Mouse (Mus musculus) embryonic facial prominence, embryonic 10.5 days (tissue): ENCODE data around the gene Pgp. TPM values are rescaled to one million over a fixed set of nuclear protein-coding genes. Genes with fewer than 3 reads are reported as not detected.
"Not testable (repeated sequence)": the region's sequence is repeated elsewhere in the genome, so short reads cannot be mapped to it uniquely, and the experiment has no call there.

Experiments used
- DNase-seq: peaks from one replicate; pipeline ENCODE4 v3.0.0-alpha.2; 2017; ENCODE audit warnings: low spot score
- H3K27ac ChIP-seq: fragments of 300-500 bp; sonication (generic); replicated peaks from 2 replicates; pipeline ENCODE4 v1.5.1; 2016; ENCODE audit warnings: mild to moderate bottlenecking
- H3K27me3 ChIP-seq: fragments of 300-500 bp; sonication (generic); replicated peaks from 2 replicates; pipeline ENCODE4 v1.6.1; 2016; ENCODE audit warnings: low read depth, mild to moderate bottlenecking; ENCODE audit not compliant: poor library complexity, severe bottlenecking
- H3K36me3 ChIP-seq: fragments of 300-500 bp; sonication (generic); replicated peaks from 2 replicates; pipeline ENCODE4 v1.6.1; 2016; ENCODE audit warnings: mild to moderate bottlenecking, moderate library complexity
- H3K4me1 ChIP-seq: fragments of 300-500 bp; sonication (generic); 2 replicates; pipeline ENCODE4 v1.6.1; 2016
- H3K4me3 ChIP-seq: fragments of 300-500 bp; sonication (generic); 2 replicates; pipeline ENCODE4 v1.5.1; 2016; ENCODE audit warnings: mild to moderate bottlenecking, moderate library complexity
- H3K9me3 ChIP-seq: fragments of 300-500 bp; sonication (generic); 2 replicates; pipeline ENCODE4 v1.6.1; 2016; ENCODE audit warnings: mild to moderate bottlenecking
- WGBS: fragments of 180-500 bp; shearing (Covaris S2); methylation state at CpG from one replicate; pipeline ENCODE4 v1.1.7; 2016; 5-methylcytosine and 5-hydroxymethylcytosine counted together
- polyA plus RNA-seq: library from polyadenylated mRNA; unstranded; fragments of >200 nt; fragmentation: Nextera tagmentation; extraction: Ambion mirVana; gene quantifications from 2 replicates; pipeline ENCODE4 v1.2.1, GENCODE M21; 2016

Pgp gene
- polyA plus RNA-seq, 1 experiment from 2014 or later, result 71.0 TPM

DNA sequence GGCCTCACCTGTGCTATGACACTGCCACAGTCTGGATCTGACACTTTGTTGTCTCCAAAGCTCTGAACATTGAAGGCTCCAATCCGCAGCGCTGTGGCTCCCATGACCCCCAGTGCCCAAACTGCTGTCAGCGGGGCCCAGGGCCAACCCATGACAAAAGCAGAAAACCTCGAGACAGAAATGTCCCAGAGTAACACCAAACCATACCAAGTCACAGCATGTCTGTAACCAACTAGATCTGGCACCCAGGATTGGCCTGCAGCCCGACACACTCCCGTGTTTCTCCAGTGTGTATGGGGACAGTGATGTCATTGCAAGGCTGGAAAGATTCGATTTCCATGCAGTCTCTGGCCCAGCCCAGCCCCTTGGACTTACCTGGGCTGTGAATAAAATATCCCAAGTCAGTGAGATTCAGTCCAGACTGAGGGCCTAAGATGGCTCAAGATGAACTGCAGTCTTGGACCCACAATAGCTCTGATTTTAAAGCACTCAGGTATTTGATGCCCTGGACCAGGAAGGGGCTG lies 27.5 kb upstream of the Pgp start, which contains the start of gene Dnase1l2:
TSS of gene Dnase1l2 (minus strand) at position 474 of the 524 bp plus-strand sequence.
- peaks cover 100% of the 10 kb centered on the region for H3K36me3 ChIP-seq
- no peak within 1 kb of the TSS for H3K27ac ChIP-seq
- no peaks in the 10 kb centered on the region for H3K9me3 ChIP-seq
- H3K27me3 ChIP-seq, result no peaks in the 10 kb centered on the region
- H3K4me1 ChIP-seq, result no peaks in the 10 kb centered on the region
- H3K4me3 ChIP-seq, result no peak within 1 kb of the TSS
- DNase-seq, result no peak
- 88% methylated on average over 7 of the region's 7 CpGs for WGBS

DNA sequence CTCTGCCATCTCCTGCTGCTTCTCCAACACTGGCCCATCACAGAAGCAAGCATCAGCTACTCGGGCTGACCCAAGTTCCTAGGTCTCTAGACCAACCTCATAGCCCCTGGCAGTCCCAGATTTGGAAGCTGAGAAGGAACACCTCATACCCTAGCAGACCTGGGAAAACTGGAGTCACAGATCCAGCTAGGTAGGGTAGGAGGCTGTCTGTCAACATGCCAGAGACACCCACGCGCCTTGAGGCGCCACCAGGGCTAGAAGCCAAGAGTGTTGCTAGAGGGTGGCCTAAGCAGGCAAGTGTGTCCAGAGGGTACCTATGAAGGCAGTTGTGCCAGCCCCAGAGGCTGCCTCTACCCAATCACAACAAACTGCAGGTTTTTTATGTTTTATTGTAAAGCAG lies 26.8 kb upstream of the Pgp start:
- H3K36me3 ChIP-seq, result peaks cover 100% of the 10 kb centered on the region
- 91% methylated on average over 4 of the region's 4 CpGs for WGBS
- H3K9me3 ChIP-seq, result no peaks in the 10 kb centered on the region
- no peaks in the 10 kb centered on the region for H3K4me1 ChIP-seq
- H3K27me3 ChIP-seq, result no peaks in the 10 kb centered on the region
- no peak overlapping the region for H3K4me3 ChIP-seq
- H3K27ac ChIP-seq, result no peak overlapping the region
- DNase-seq, result no peak

DNA sequence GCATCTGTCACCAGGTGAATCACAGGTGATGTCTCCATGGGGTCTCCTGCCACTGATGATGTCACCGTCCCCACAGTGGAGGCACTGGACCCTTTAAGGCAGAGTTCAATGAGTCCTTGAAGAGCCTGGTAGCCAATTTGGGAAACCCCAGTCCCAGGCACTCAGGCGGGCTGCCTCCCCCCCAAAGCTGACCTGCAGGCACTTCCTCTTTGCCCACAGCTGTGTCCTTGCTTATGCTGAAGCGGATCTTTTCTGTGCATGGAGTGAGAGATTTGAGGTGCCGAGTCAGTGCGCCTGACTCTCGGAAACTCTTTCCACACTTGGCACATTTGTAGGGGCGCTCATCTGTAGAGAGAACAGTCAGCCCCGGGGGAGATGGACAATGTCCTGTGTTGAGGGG lies 23.6 kb upstream of the Pgp start:
- Histone ChIP-seq H3K4me1 (no peaks in the 10 kb centered on the region), H3K27ac (no peak overlapping the region), H3K36me3 (peaks cover 100% of the 10 kb centered on the region), H3K4me3 (no peak overlapping the region), H3K27me3 (no peaks in the 10 kb centered on the region), H3K9me3 (no peaks in the 10 kb centered on the region)
- DNase-seq, result no peak
- 93% methylated on average over 8 of the region's 8 CpGs for WGBS

DNA sequence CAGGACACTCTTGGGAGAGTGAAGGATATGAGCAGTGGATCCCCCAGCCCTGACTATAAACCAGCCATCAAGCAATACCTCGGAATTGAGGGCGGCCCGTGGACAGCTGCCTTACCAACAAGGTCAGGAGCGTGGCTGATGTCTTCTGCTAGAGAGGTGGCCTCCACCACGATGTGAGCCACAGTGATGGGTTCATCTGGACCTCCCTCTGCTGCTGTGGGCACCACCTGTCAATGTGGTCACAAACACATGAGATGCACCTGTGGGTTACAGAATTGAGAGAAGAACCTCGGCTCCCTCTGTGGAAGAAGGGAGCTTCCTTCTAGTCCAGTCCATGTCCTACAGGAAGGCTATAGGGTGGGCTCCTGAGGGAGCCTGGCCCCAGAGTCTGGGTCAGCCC lies 20.7 kb upstream of the Pgp start:
- Histone ChIP-seq H3K9me3 (no peaks in the 10 kb centered on the region), H3K4me1 (peaks cover 14% of the 10 kb centered on the region), H3K4me3 (no peak overlapping the region), H3K27ac (no peak overlapping the region), H3K36me3 (peaks cover 73% of the 10 kb centered on the region), H3K27me3 (no peaks in the 10 kb centered on the region)
- 96% methylated on average over 6 of the region's 6 CpGs for WGBS
- no peak for DNase-seq

DNA sequence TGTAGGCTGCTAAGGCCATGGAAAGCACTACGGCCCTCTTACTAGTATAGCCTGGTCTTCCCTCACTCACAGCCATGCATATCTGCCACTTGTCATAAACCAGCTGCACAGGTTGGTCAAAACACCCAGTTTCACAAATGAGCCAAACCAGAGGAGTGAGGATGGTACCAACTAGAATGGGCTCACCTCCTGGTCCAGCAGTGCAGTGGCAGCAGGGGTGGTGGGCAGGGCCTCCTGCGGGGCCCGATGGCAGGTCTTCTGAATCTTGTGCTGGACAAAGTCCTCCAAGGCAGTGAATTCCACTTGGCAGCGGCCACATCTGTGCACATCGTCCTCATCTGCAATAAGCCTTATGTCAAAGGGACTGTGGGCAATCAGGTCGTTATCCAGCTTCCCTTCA lies 19.0 kb upstream of the Pgp start:
- Histone ChIP-seq H3K4me1 (peaks cover 19% of the 10 kb centered on the region), H3K36me3 (peaks cover 56% of the 10 kb centered on the region)
- WGBS, result 95% methylated on average over 6 of the region's 6 CpGs

DNA sequence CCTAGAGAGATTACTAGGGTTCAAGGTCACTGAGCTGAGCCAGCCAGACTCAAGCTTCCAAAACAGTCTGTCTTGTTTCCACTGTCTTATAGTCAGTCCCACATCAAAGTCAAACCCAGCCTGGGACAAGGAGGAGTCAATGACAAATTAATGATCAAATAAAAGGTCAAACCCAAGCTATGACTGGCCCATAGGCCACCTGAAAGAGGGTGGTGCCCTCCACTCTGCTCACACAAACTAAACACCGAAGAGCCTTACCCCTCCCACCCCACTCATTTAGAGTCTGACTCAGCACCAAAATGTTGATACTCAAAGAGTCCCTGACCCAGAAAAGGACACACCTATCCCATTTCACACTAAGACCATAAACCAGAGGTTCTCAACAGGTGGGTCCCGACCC lies 16.8 kb upstream of the Pgp start:
- 89% methylated on average over 2 of the region's 2 CpGs for WGBS
- no peaks in the 10 kb centered on the region for H3K27me3 ChIP-seq
- no peak overlapping the region for H3K27ac ChIP-seq
- H3K4me3 ChIP-seq, result peak overlapping the region; percentile 90
- H3K9me3 ChIP-seq, result no peaks in the 10 kb centered on the region
- peaks cover 34% of the 10 kb centered on the region for H3K36me3 ChIP-seq
- H3K4me1 ChIP-seq, result peaks cover 19% of the 10 kb centered on the region
- DNase-seq, result no peak

More for the DNA sequence above, 19.0 kb upstream of the Pgp start:
- H3K4me3 ChIP-seq, result no peak overlapping the region
- DNase-seq, result no peak
- no peaks in the 10 kb centered on the region for H3K9me3 ChIP-seq
- no peaks in the 10 kb centered on the region for H3K27me3 ChIP-seq
- H3K27ac ChIP-seq, result no peak overlapping the region

DNA sequence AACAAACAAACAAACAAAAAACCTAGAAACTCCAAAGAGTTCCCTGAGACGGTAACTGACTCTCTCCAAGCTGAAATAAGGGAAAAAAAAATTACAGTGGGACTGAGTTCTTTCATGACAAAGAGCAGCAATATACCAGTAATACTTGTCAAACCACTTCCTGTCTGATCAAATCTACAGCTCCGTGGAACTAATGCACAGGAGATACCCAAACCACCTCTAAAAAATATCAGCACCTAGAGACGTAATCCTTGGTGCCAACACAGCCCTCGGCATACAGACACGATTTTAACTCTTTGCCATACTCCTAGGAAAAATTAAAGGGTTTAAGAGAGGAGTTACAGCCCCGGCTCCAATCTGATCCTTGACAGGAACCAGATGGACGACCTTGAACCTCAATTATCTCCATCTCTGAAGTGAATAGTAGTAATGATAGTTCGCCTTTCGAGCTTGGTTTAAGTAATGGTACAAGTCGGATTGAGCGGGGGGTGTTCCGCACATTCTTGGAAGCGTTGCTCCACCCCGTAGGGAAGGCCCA lies 15.9 kb upstream of the Pgp start:
- peaks cover 25% of the 10 kb centered on the region for H3K36me3 ChIP-seq
- WGBS, result 8% methylated on average over 14 of the region's 14 CpGs
- peak overlapping the region; percentile 90 for H3K4me3 ChIP-seq
- no peaks in the 10 kb centered on the region for H3K27me3 ChIP-seq
- peaks cover 19% of the 10 kb centered on the region for H3K4me1 ChIP-seq
- no peak for DNase-seq
- H3K9me3 ChIP-seq, result no peaks in the 10 kb centered on the region
- peak overlapping the region; percentile 96 for H3K27ac ChIP-seq

DNA sequence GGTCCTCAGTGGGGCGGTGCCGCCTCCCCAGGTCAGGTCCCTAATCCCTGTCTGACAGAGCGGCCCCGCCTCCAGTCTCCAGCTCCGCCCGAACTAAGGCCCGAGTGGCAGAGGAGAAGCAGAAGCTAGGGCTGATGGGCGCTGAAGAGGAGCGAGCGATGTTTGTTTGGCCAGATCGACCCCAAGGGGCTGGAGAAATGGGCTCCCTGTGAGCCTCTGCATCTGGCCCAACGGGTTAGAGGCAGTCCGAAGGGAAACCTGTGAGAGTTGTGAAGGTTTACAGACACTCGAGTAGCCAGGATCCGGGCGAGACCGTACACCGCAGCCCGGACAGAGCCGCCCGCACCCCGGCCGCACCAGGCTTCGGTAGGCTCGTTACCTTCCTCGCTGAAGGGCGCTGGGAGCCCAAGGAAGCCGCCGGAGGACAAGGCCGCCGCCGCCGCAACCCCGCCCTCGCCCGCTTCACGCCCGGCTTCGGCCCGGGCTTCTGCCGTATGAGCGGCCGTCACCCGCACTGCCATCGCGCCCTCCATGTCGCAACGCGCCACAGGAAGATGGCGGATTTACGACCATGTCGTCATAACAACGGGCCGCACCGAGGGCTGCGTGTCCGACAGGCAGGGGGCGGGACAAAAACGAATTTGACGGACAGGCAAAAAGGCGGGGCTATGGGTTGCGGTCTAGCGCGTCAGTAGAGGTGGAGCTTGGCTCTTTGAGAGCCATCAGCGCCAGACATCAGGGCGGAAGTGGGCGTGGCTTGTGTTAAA lies 15.3 kb upstream of the Pgp start:
- H3K9me3 ChIP-seq, result no peaks in the 10 kb centered on the region
- peak overlapping the region; percentile 90 for H3K4me3 ChIP-seq
- DNase-seq, result peak; percentile 99
- H3K4me1 ChIP-seq, result peaks cover 19% of the 10 kb centered on the region
- H3K27ac ChIP-seq, result peak overlapping the region; percentile 96
- H3K27me3 ChIP-seq, result no peaks in the 10 kb centered on the region
- H3K36me3 ChIP-seq, result peaks cover 18% of the 10 kb centered on the region
- under 1% methylated on average over 67 of the region's 67 CpGs for WGBS

DNA sequence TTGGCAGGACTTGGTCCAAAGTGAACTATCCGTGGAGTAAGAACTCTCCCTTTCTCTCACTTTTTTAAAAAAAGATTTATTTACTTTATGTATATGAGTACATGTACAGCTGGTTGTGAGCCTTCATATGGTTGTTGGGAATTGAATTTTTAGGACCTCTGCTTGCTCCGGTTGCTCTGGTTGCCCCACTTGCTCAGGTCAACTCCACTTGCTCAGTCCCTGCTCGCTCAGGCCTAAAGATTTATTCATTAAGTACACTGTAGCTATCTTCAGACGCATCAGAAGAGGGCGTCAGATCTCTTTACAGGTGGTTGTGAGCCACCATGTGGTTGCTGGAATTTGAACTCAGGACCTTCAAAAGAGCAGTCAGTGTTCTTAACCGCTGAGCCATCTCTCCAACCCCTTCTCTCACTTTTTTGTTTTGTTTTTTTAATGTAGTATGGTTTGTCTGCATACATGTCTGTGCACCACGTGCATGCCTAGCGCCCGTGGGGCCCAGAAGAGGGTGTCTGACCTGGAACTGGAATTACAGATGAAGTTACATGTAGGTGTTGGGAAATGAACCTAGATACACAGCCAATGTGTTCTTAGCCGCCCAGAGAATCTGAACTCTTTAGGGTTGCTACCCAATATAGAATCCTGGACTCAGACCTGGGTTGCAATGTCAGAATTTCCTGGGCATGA lies 14.5 kb upstream of the Pgp start:
- not testable (repeated sequence) for H3K9me3 ChIP-seq, H3K27me3 ChIP-seq, DNase-seq
- peaks cover 19% of the 10 kb centered on the region for H3K4me1 ChIP-seq
- peak overlapping the region; percentile 96 for H3K27ac ChIP-seq
- H3K4me3 ChIP-seq, result peak overlapping the region; percentile 90
- peaks cover 11% of the 10 kb centered on the region for H3K36me3 ChIP-seq
- WGBS, result 54% methylated on average over 10 of the region's 10 CpGs

DNA sequence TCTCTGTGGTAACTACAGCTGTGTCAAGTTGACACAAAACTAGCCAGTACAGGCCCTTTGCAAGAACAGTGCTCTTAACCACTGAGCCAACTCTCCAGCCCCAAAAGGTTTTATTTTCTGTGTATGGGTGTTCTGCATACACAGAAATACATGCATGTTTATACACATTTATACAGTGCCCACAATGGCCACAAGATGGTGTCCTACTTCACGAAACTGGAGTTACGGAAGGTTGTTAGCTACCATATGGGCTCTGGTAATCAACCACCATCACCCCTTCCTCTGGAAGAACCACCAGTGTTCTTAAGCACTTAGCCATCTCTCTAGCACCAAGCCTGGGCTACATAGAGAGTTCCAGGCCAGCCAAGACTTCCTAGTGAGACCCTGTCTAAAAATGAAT lies 8.6 kb upstream of the Pgp start:
- DNase-seq, result no peak
- H3K36me3 ChIP-seq, result no peaks in the 10 kb centered on the region
- no peaks in the 10 kb centered on the region for H3K9me3 ChIP-seq
- no peak overlapping the region for H3K4me3 ChIP-seq
- no peaks in the 10 kb centered on the region for H3K4me1 ChIP-seq
- no peak overlapping the region for H3K27ac ChIP-seq
- no peaks in the 10 kb centered on the region for H3K27me3 ChIP-seq
- WGBS, result 70% methylated on average over 2 of the region's 2 CpGs

DNA sequence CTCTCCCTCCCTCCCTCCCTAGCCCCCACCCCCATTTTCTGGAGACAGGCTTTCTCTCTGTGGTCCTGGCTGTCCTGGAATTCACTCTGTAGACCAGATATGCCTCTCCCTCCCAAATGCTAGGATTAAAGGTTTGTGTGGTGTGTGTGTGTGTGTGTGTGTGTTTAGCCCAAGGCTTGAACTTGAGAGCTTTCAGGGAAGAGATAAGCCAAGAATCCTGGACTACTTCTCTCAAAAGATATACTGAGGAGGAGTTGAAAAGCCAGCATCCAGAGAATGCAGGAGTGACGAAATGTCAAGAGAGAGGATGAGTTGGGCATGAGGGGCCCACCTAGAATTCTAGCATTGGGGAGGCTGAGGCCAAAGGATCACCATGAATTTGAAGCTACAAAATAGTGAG lies 7.3 kb upstream of the Pgp start:
- no peaks in the 10 kb centered on the region for H3K9me3 ChIP-seq
- no peaks in the 10 kb centered on the region for H3K4me1 ChIP-seq
- H3K27me3 ChIP-seq, result no peaks in the 10 kb centered on the region
- H3K4me3 ChIP-seq, result no peak overlapping the region
- WGBS, result 89% methylated on average over 1 of the region's 1 CpGs
- no peak overlapping the region for H3K27ac ChIP-seq
- no peak for DNase-seq
- H3K36me3 ChIP-seq, result no peaks in the 10 kb centered on the region

DNA sequence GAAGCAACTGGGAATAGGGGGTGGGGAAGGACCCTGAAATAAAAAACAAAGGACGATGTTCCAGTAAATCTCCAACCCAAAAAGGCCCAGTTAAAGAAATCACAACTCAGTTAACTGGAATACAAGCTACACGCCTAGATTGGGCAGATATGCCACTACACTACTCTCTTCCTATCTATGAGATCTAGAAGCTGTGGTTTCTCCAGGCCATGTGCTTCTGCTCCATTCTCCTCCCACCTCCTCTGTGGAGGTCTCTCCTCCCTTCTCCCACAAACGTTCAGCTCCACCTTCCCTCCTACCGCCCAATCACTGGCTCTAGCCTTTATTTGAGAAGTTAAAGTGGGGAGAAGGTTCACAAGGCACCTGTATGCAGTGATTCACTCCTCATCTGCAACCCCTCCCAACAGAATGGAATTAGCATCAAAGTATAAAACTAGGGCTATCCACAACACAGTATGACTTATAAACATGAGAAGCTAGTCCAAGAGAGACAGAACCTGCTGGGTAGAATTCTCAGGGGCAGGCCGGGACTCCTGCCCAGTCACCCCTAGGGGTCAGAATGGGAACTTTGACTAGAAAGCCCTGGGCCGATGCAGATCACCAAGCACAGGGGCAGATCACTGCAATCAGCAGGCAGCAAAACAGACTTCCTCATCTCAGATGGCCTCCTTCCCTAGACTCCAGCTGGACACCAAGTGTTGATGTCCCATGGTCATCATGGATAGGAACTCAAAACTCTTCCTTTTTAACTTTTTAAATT lies 6.6 kb upstream of the Pgp start:
- Histone ChIP-seq H3K4me1 (no peaks in the 10 kb centered on the region), H3K9me3 (no peaks in the 10 kb centered on the region), H3K27me3 (no peaks in the 10 kb centered on the region), H3K27ac (no peak overlapping the region), H3K36me3 (no peaks in the 10 kb centered on the region), H3K4me3 (no peak overlapping the region)
- DNase-seq, result no peak
- 63% methylated on average over 6 of the region's 6 CpGs for WGBS
